Mouse (Mus musculus): Measurements from ENCODE around the gene Aco1. TPM values are rescaled to one million over a fixed set of nuclear protein-coding genes. Genes with fewer than 3 reads are reported as not detected.
A peak's percentile ranks its signal among the peaks of the same experiment; 100 is the strongest.
"Not testable (repeated sequence)": the region's sequence is repeated elsewhere in the genome, so short reads cannot be mapped to it uniquely, and the experiment has no call there.

The Aco1 gene
- polyA plus RNA-seq (2014; fragmentation: Nextera tagmentation; extraction: Ambion mirVana) = 48.6 and 49.9 TPM in 2 replicates

DNA sequence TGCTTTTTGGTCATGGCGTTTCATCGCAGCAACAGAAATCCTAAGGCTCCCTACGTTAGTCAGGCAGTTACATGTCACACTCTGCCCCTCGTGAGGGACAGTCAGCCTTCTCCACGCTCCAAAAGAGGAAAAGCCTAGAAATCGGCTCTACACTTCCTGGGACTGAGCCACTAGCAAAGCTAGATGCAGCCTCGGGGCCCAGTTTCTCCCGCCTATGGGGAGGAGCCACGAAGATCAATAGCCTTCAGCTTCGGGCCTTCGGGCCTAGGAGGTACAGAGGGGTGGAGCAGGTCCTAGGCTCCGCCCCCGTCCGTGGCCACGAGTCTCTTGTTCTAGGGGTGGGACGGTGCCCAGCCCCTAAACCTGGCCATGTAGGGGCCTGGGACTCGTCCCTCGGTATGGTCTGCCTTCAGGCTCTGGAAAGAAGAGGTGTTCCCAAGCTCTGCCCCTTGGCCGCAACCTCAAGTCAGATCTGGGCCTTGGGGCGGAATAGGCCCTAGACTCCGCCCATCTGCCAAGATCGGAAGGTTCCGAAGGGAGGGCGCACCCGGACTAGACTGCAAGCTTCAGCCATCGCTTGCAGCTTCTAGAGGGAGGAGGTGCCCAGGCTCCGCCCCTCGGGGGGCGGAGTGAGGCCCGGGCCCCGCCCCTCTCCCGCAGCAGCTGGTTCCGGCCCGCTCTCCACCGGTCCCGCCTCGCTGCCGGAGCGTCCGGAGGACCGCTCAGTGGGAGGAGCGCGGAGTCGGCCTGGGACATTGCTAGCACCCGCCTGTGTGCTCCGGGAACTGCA, at the start of gene Aco1:
Gene Aco1 (plus strand): TSS at position 339 of the 790 bp plus-strand sequence.
- Histone ChIP-seq H3K4me3 (ENCODE audit: low read depth, low read length) (peak within 1 kb of the TSS; percentile 75), H3K27ac (replicated peaks; ENCODE audit: low read depth, low read length) (peak within 1 kb of the TSS; percentile 73), H3K4me2 (ENCODE audit: low read depth, severe bottlenecking) (peak within 1 kb of the TSS; percentile 78), H3K9ac (ENCODE audit: low read length) (peak within 1 kb of the TSS; percentile 78), H3K36me3 (ENCODE audit: control insufficient read depth, insufficient read depth, low read length) (no peaks in the 10 kb centered on the region; the same call in 1 of the 2 replicates), H3K4me1 (ENCODE audit: control insufficient read depth, insufficient read depth, low read length) (no peaks in the 10 kb centered on the region), H3K9me3 (ENCODE audit: control insufficient read depth, low read length) (no peaks in the 10 kb centered on the region), H3K27me3 (ENCODE audit: control insufficient read depth, insufficient read depth, low read length) (no peaks in the 10 kb centered on the region)
- WGBS = under 1% methylated on average over 46 of the region's 46 CpGs
- peak; percentile 98 for ATAC-seq (ENCODE audit: insufficient number of reproducible peaks, low FRiP score, low TSS enrichment, low read depth)
- peak; percentile 92 for DNase-seq (ENCODE audit: low spot score)

DNA sequence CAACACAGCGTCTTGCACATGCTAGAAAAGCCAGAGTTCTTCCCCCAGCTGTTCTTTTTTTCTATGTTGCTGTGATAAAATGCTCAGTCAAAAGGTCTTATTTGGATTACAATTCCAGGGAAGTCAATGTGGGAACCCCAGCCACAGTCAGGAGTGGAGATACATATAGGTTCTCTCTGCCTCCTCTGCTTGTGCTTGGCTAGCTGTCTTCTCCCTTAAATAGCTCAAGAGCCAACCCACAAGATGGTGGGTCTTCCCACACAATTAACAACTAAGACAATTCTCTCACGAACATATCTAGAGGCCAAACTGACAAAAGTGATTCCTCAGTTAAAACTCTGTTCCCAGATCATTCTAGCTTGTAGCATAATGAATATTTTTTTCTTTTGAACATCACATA, 47.9 kb upstream of the Aco1 start:
- H3K4me2 ChIP-seq (ENCODE audit: low read depth, severe bottlenecking) = no peak overlapping the region
- no peaks in the 10 kb centered on the region for H3K9me3 ChIP-seq (ENCODE audit: control insufficient read depth, low read length)
- H3K27me3 ChIP-seq (ENCODE audit: control insufficient read depth, insufficient read depth, low read length) = no peaks in the 10 kb centered on the region
- H3K27ac ChIP-seq (replicated peaks; ENCODE audit: low read depth, low read length) = no peak overlapping the region
- no peaks in the 10 kb centered on the region for H3K4me1 ChIP-seq (ENCODE audit: control insufficient read depth, insufficient read depth, low read length)
- no peak for ATAC-seq (ENCODE audit: insufficient number of reproducible peaks, low FRiP score, low TSS enrichment, low read depth)
- no peaks in the 10 kb centered on the region for H3K36me3 ChIP-seq (ENCODE audit: control insufficient read depth, insufficient read depth, low read length)
- no peak overlapping the region for H3K9ac ChIP-seq (ENCODE audit: low read length)
- DNase-seq (ENCODE audit: low spot score) = no peak
- 90% methylated on average over 2 of the region's 2 CpGs for WGBS
- H3K4me3 ChIP-seq (ENCODE audit: low read depth, low read length) = no peak overlapping the region

DNA sequence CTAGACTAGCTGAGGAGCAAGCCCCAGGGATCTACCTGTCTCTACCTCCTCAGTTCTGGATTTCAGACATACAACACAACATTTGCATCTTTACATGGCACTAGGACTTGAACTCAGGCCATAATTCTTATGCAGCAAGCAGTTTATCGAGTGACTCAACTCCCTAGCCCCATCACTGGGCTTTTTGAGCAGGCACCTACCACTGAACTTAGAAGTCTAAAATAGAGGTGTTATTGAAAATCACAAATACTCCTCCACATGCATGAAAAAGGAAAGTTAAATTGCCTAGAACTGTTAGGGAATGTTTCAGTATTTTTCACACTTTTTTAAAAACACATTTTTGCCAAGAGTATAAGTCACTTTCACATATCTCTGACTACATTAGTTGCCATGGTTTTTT, 39.9 kb upstream of the Aco1 start:
- Histone ChIP-seq H3K9me3 (ENCODE audit: control insufficient read depth, low read length) (no peaks in the 10 kb centered on the region), H3K4me1 (ENCODE audit: control insufficient read depth, insufficient read depth, low read length) (no peaks in the 10 kb centered on the region), H3K27me3 (ENCODE audit: control insufficient read depth, insufficient read depth, low read length) (no peaks in the 10 kb centered on the region), H3K4me2 (ENCODE audit: low read depth, severe bottlenecking) (no peak overlapping the region), H3K36me3 (ENCODE audit: control insufficient read depth, insufficient read depth, low read length) (no peaks in the 10 kb centered on the region), H3K9ac (ENCODE audit: low read length) (no peak overlapping the region), H3K4me3 (ENCODE audit: low read depth, low read length) (no peak overlapping the region), H3K27ac (replicated peaks; ENCODE audit: low read depth, low read length) (no peak overlapping the region)
- DNase-seq (ENCODE audit: low spot score) = no peak
- no peak for ATAC-seq (ENCODE audit: insufficient number of reproducible peaks, low FRiP score, low TSS enrichment, low read depth)
- 85% methylated on average over 1 of the region's 1 CpGs for WGBS

DNA sequence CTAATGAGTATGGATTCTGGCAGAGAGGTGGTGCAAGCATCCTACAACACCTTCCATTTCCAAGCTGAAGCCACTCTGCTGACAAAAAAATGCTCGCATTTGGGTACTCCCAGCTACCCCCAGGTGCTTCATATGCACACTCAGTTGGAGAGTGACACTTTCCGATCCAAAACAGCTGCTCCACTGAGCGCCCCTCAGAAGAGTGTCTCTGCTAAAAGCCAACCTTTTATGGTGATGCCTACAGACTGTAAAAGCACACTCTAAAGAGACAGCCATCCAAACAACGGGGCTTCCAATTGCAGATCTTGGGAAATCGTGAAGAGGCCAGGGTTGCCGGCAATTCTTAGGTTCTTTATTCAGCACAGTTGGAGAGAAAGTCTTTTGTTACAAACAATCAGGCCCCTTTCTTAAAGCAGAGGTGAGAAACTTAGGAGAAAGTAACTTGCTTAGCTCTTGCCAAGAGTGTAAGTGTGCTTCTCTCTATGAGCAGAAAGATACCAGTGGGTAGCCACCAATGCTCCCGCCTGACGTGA, 36.8 kb upstream of the Aco1 start:
- no peak overlapping the region for H3K4me3 ChIP-seq (ENCODE audit: low read depth, low read length)
- WGBS = 54% methylated on average over 8 of the region's 8 CpGs
- DNase-seq (ENCODE audit: low spot score) (no peak), ATAC-seq (ENCODE audit: insufficient number of reproducible peaks, low FRiP score, low TSS enrichment, low read depth) (no peak)
- no peaks in the 10 kb centered on the region for H3K4me1 ChIP-seq (ENCODE audit: control insufficient read depth, insufficient read depth, low read length)
- H3K27me3 ChIP-seq (ENCODE audit: control insufficient read depth, insufficient read depth, low read length) = no peaks in the 10 kb centered on the region
- no peak overlapping the region for H3K27ac ChIP-seq (replicated peaks; ENCODE audit: low read depth, low read length)
- H3K9ac ChIP-seq (ENCODE audit: low read length) = no peak overlapping the region
- H3K4me2 ChIP-seq (ENCODE audit: low read depth, severe bottlenecking) = no peak overlapping the region
- no peaks in the 10 kb centered on the region for H3K36me3 ChIP-seq (ENCODE audit: control insufficient read depth, insufficient read depth, low read length)
- H3K9me3 ChIP-seq (ENCODE audit: control insufficient read depth, low read length) = no peaks in the 10 kb centered on the region

DNA sequence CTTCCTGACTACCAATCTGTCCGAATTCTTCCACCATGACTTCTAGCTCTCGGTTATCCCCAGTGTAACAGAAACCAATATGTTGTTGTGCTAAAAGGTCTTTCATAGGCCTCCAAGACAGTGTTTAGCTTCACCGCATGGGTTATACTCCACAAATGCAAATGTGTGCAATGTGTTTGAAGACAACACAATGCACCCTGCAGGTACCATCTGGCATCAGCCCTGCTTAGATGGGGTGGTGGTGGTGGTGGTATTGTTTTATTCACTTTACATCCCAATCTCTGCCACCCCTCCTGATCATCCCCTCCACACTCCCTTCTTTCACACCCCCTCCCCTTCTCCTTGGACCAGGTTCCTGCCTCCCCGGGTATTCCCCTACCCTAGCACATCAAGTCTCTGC, 34.9 kb upstream of the Aco1 start:
- no peaks in the 10 kb centered on the region for H3K27me3 ChIP-seq (ENCODE audit: control insufficient read depth, insufficient read depth, low read length)
- no peak overlapping the region for H3K4me2 ChIP-seq (ENCODE audit: low read depth, severe bottlenecking)
- no peak overlapping the region for H3K4me3 ChIP-seq (ENCODE audit: low read depth, low read length)
- no peaks in the 10 kb centered on the region for H3K36me3 ChIP-seq (ENCODE audit: control insufficient read depth, insufficient read depth, low read length)
- no peak overlapping the region for H3K27ac ChIP-seq (replicated peaks; ENCODE audit: low read depth, low read length)
- H3K9ac ChIP-seq (ENCODE audit: low read length) = no peak overlapping the region
- 89% methylated on average over 4 of the region's 4 CpGs for WGBS
- H3K9me3 ChIP-seq (ENCODE audit: control insufficient read depth, low read length) = no peaks in the 10 kb centered on the region
- no peaks in the 10 kb centered on the region for H3K4me1 ChIP-seq (ENCODE audit: control insufficient read depth, insufficient read depth, low read length)
- ATAC-seq (ENCODE audit: insufficient number of reproducible peaks, low FRiP score, low TSS enrichment, low read depth) = no peak
- DNase-seq (ENCODE audit: low spot score) = no peak

DNA sequence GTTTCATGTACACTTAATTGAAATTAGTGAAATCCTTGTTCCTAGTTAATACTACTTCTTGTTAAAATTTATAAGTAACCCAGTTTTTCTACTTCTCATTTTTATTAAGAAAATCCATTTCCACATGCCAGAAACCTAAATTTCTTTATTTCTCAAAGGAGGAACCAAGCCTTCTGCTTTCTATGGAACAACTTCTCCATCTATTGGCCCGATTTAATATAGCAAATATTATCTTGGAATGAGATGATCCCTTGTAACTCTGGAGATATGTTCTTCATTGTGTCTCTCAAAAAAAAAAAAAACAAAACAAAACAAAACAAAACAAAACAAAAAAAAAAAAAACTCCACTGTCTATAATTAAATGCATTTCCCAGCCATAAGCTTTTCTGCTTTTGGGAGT, 29.7 kb upstream of the Aco1 start:
- H3K4me1 ChIP-seq (ENCODE audit: control insufficient read depth, insufficient read depth, low read length) = no peaks in the 10 kb centered on the region
- H3K27me3 ChIP-seq (ENCODE audit: control insufficient read depth, insufficient read depth, low read length) = no peaks in the 10 kb centered on the region
- no peak overlapping the region for H3K9ac ChIP-seq (ENCODE audit: low read length)
- no peaks in the 10 kb centered on the region for H3K36me3 ChIP-seq (ENCODE audit: control insufficient read depth, insufficient read depth, low read length)
- H3K9me3 ChIP-seq (ENCODE audit: control insufficient read depth, low read length) = no peaks in the 10 kb centered on the region
- H3K4me2 ChIP-seq (ENCODE audit: low read depth, severe bottlenecking) = no peak overlapping the region
- 79% methylated on average over 1 of the region's 1 CpGs for WGBS
- DNase-seq (ENCODE audit: low spot score) = no peak
- no peak overlapping the region for H3K27ac ChIP-seq (replicated peaks; ENCODE audit: low read depth, low read length)
- ATAC-seq (ENCODE audit: insufficient number of reproducible peaks, low FRiP score, low TSS enrichment, low read depth) = no peak
- H3K4me3 ChIP-seq (ENCODE audit: low read depth, low read length) = no peak overlapping the region

DNA sequence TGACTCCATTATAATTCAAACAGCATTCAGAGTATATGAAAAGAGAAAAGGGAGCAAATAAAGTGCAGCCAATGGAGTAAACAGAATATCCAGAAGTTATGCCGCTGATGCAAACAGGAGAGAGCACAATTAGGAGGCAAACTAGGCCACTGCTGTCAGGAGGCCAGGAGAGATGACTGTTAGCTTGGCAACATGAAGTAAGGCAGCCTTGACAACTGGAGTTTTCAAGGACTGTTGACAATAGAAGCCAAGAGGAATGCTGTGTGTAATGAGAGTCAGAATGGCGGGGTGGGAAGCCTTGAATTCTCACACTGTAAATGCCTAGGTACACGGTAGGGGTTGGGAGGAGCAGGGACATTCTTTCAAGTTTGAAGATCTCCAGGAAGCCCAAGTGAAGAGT, 21.7 kb upstream of the Aco1 start:
- H3K27me3 ChIP-seq (ENCODE audit: control insufficient read depth, insufficient read depth, low read length) = no peaks in the 10 kb centered on the region
- no peaks in the 10 kb centered on the region for H3K36me3 ChIP-seq (ENCODE audit: control insufficient read depth, insufficient read depth, low read length)
- no peak overlapping the region for H3K9ac ChIP-seq (ENCODE audit: low read length)
- no peak overlapping the region for H3K4me2 ChIP-seq (ENCODE audit: low read depth, severe bottlenecking)
- DNase-seq (ENCODE audit: low spot score) (no peak), ATAC-seq (ENCODE audit: insufficient number of reproducible peaks, low FRiP score, low TSS enrichment, low read depth) (no peak)
- no peaks in the 10 kb centered on the region for H3K9me3 ChIP-seq (ENCODE audit: control insufficient read depth, low read length)
- WGBS = 81% methylated on average over 3 of the region's 3 CpGs
- H3K4me1 ChIP-seq (ENCODE audit: control insufficient read depth, insufficient read depth, low read length) = no peaks in the 10 kb centered on the region
- H3K4me3 ChIP-seq (ENCODE audit: low read depth, low read length) = no peak overlapping the region
- no peak overlapping the region for H3K27ac ChIP-seq (replicated peaks; ENCODE audit: low read depth, low read length)

DNA sequence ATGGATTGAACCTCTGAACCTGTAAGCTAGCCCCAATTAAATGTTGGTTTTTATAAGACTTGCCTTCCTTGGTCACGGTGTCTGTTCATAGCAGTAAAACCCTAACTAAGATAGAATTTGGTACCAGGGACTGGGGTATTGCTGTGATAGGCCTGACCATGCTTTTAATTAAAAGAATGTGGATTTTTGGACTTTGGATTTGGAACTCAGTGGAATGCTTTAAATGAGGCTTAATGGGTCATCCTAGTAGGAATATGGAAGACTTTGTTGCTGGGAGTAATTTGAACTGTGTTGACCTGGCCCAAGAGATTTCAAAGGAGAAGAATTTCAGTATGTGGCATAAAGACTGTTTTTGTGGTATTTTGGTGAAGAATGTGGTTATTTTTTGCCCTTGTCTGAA, 20.6 kb upstream of the Aco1 start:
- not testable (repeated sequence) for H3K4me3 ChIP-seq (ENCODE audit: low read depth, low read length); H3K36me3 ChIP-seq (ENCODE audit: control insufficient read depth, insufficient read depth, low read length); H3K9me3 ChIP-seq (ENCODE audit: control insufficient read depth, low read length); H3K4me1 ChIP-seq (ENCODE audit: control insufficient read depth, insufficient read depth, low read length); H3K27ac ChIP-seq (replicated peaks; ENCODE audit: low read depth, low read length); ATAC-seq (ENCODE audit: insufficient number of reproducible peaks, low FRiP score, low TSS enrichment, low read depth); H3K27me3 ChIP-seq (ENCODE audit: control insufficient read depth, insufficient read depth, low read length); H3K4me2 ChIP-seq (ENCODE audit: low read depth, severe bottlenecking); H3K9ac ChIP-seq (ENCODE audit: low read length); DNase-seq (ENCODE audit: low spot score)
- WGBS = 92% methylated on average over 1 of the region's 1 CpGs
